Mouse (Mus musculus): ENCODE measurements around the gene Nectin1. TPM values are rescaled to one million over a fixed set of nuclear protein-coding genes. Genes with fewer than 3 reads are reported as not detected.

Gene Nectin1
- 10 to 100 TPM; 43.6 to 50.5 TPM for total RNA-seq (2023)

DNA sequence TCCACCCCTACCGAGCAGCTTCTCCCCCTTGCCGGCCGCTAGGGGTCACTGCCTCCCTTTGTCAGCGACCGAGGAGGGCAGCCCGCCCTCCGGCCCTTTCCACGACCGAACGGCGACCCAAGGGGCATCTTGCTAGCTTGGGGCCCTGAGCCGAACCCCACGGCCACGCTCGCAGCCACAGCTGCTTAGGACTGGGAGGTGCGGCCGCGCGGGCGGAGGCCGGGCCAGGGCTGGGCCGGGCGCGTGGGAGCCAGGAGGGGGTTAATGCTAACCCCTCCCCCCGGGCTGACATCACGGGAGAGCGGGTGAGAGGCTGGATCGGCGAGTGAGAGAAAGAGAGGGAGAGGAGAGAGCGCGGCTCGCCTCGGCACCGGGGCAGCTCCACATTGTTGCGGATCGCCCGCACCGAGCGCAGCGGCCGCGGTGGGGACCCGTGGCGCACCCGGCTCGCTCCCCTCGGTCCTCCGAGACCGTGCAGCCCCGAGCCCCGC lies at the start of gene Nectin1:
Gene Nectin1 (plus strand): TSS at position 338 of the 491 bp plus-strand sequence.

Data from monocyte, adult 59 days (primary cell).